Mouse (Mus musculus) E14TG2a.4 (cell line): ENCODE measurements around the gene Igsf3.

Experiments
- H3K27me3 ChIP-seq: 2 replicates; pipeline ENCODE4 v1.6.1; 2014; ENCODE audit warnings: low read length, control low read depth; ENCODE audit not compliant: insufficient read depth
- H3K36me3 ChIP-seq: 2 replicates; pipeline ENCODE4 v1.6.1; 2014; ENCODE audit warnings: low read length, control low read depth; ENCODE audit not compliant: insufficient read depth
- H3K4me1 ChIP-seq: replicated peaks from 2 replicates; pipeline ENCODE4 v1.6.1; 2014; ENCODE audit warnings: low read depth, low read length, control low read depth
- H3K4me3 ChIP-seq: replicated peaks from 2 replicates; pipeline ENCODE4 v1.5.1; 2014; ENCODE audit warnings: mild to moderate bottlenecking, low read length
- H3K9me3 ChIP-seq: 2 replicates; pipeline ENCODE4 v1.6.1; 2014; ENCODE audit warnings: low read length, control low read depth
- CTCF ChIP-seq: conservative IDR thresholded peaks from 2 replicates; pipeline ENCODE4 v1.5.1; 2014; ENCODE audit warnings: low read length
- NANOG ChIP-seq: IDR thresholded peaks from 2 replicates; pipeline ENCODE4 v1.6.1; 2014; ENCODE audit warnings: borderline replicate concordance, low read length, mixed read lengths
- POU5F1 ChIP-seq: IDR thresholded peaks from 2 replicates; pipeline ENCODE4 v1.6.1; 2014; ENCODE audit warnings: low read length, borderline replicate concordance

Igsf3 gene

DNA sequence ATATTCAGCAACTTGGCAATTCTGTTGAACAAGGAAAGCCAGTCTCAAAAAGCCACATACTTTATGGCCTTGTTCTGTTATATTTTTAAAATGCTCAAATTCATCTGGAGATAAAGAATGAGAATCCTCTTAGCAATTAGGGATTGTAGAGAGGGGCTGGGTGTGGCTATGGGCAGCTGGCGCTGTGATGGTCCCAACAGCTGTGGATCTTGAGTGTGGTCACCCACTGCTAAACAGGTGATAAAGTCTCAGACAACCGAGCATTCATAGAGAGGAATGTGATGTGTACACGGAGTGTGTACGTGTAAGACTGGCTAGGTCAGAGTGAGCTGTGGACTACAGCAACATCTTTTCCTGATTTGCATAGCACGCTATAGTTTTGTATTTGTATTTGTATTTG is 133.7 kb downstream of the Igsf3 start:
- TF ChIP-seq CTCF, result no peak
- TF ChIP-seq POU5F1, result no peak
- no peak for TF ChIP-seq NANOG
- no peaks in the 10 kb centered on the region for H3K36me3 ChIP-seq

More for the DNA sequence above, 133.7 kb downstream of the Igsf3 start:
- Histone ChIP-seq H3K27me3 (no peaks in the 10 kb centered on the region), H3K9me3 (peaks cover 5% of the 10 kb centered on the region), H3K4me1 (peaks cover 17% of the 10 kb centered on the region), H3K4me3 (no peak overlapping the region)
